Mouse (Mus musculus): ENCODE data around the gene Asb2.

The Asb2 gene

GRCm38 (mm10) chr12:103361539-103362307, 5.9 kb upstream of the Asb2 start:
- DNase-seq (ENCODE audit: low spot score in 2 of 2): no peak

GRCm38 (mm10) chr12:103360812-103361211, 5.0 kb upstream of the Asb2 start:
- no peak for DNase-seq (ENCODE audit: low spot score in 2 of 2)

GRCm38 (mm10) chr12:103358951-103359801, 3.4 kb upstream of the Asb2 start:
- no peak for DNase-seq (ENCODE audit: low spot score in 2 of 2)

- no peak for DNase-seq (ENCODE audit: low spot score in 2 of 2)
These were observed 2.4 kb upstream of the Asb2 start for GRCm38 (mm10) chr12:103358216-103358615.

- no peak for DNase-seq (ENCODE audit: low spot score in 2 of 2)
These were observed 581 bp upstream of the Asb2 start for GRCm38 (mm10) chr12:103356415-103356748.

GRCm38 (mm10) chr12:103353538-103353937, 2.3 kb downstream of the Asb2 start:
- peak in 1 of 2 experiments; percentile 42 for DNase-seq (ENCODE audit: low spot score in 2 of 2)

- no peak for DNase-seq (ENCODE audit: low spot score in 2 of 2)
These were observed 3.1 kb downstream of the Asb2 start for GRCm38 (mm10) chr12:103352735-103353134.

- DNase-seq (ENCODE audit: low spot score in 2 of 2): peak; percentile 91 to 92
These were observed 7.3 kb downstream of the Asb2 start for GRCm38 (mm10) chr12:103348506-103348905.

GRCm38 (mm10) chr12:103347406-103347805, 8.4 kb downstream of the Asb2 start:
- DNase-seq (ENCODE audit: low spot score in 2 of 2): no peak

GRCm38 (mm10) chr12:103346945-103347344, 8.9 kb downstream of the Asb2 start:
- peak; percentile 59 to 66 for DNase-seq (ENCODE audit: low spot score in 2 of 2)

GRCm38 (mm10) chr12:103344934-103345333, 10.9 kb downstream of the Asb2 start:
- no peak for DNase-seq (ENCODE audit: low spot score in 2 of 2)

- DNase-seq (ENCODE audit: low spot score in 2 of 2): no peak
These were observed 12.3 kb downstream of the Asb2 start for GRCm38 (mm10) chr12:103343456-103343855.

- DNase-seq (ENCODE audit: low spot score in 2 of 2): no peak
These were observed 14.6 kb downstream of the Asb2 start for GRCm38 (mm10) chr12:103341212-103341611.

- DNase-seq (ENCODE audit: low spot score in 2 of 2): no peak
These were observed 17.5 kb downstream of the Asb2 start for GRCm38 (mm10) chr12:103338162-103338798.

- no peak for DNase-seq (ENCODE audit: low spot score in 2 of 2)
These were observed 19.0 kb downstream of the Asb2 start for GRCm38 (mm10) chr12:103336766-103337165.

GRCm38 (mm10) chr12:103333426-103333825, 22.4 kb downstream of the Asb2 start:
- no peak for DNase-seq (ENCODE audit: low spot score in 2 of 2)

GRCm38 (mm10) chr12:103332879-103333278, 22.9 kb downstream of the Asb2 start:
- no peak for DNase-seq (ENCODE audit: low spot score in 2 of 2)

- no peak for DNase-seq (ENCODE audit: low spot score in 2 of 2)
These were observed 24.3 kb downstream of the Asb2 start for GRCm38 (mm10) chr12:103331491-103331890.

- DNase-seq (ENCODE audit: low spot score in 2 of 2): no peak
These were observed 27.2 kb downstream of the Asb2 start for GRCm38 (mm10) chr12:103328448-103329191.

- DNase-seq (ENCODE audit: low spot score in 2 of 2): no peak
These were observed 28.7 kb downstream of the Asb2 start for GRCm38 (mm10) chr12:103327107-103327506.

GRCm38 (mm10) chr12:103326569-103326968, 29.2 kb downstream of the Asb2 start:
- DNase-seq (ENCODE audit: low spot score in 2 of 2): no peak

Data from right cerebral cortex, adult 2 months (tissue).